Mouse (Mus musculus) layer of hippocampus, adult 2 months (tissue): ENCODE measurements around the gene Cks1b. TPM values are rescaled to one million over a fixed set of nuclear protein-coding genes. Genes with fewer than 3 reads are reported as not detected.

Source experiments
- DNase-seq, 2 experiments: peaks; one replicate each; pipeline ENCODE4 v3.0.0; 2022; ENCODE audit warnings: low spot score in 2 of 2
- H3K27ac ChIP-seq: fragments of 200-600 bp; 2 replicates; pipeline ENCODE4 v1.8.1; 2022
- H3K4me3 ChIP-seq: fragments of 200-600 bp; 2 replicates; pipeline ENCODE4 v1.8.1; 2022; ENCODE audit warnings: mild to moderate bottlenecking
- CTCF ChIP-seq: fragments of 200-600 bp; conservative IDR thresholded peaks from 2 replicates; pipeline ENCODE4 v1.8.1; 2022; ENCODE audit warnings: antibody characterized with exemption, mild to moderate bottlenecking, moderate library complexity
- total RNA-seq, 2 experiments: library from RNA; stranded (reverse); gene quantifications; 2 replicates each; pipeline ENCODE4 v1.2.3; 2021

Cks1b gene
- total RNA-seq, 2 experiments from 2014 or later = 1.4 to 2.7 TPM

DNA sequence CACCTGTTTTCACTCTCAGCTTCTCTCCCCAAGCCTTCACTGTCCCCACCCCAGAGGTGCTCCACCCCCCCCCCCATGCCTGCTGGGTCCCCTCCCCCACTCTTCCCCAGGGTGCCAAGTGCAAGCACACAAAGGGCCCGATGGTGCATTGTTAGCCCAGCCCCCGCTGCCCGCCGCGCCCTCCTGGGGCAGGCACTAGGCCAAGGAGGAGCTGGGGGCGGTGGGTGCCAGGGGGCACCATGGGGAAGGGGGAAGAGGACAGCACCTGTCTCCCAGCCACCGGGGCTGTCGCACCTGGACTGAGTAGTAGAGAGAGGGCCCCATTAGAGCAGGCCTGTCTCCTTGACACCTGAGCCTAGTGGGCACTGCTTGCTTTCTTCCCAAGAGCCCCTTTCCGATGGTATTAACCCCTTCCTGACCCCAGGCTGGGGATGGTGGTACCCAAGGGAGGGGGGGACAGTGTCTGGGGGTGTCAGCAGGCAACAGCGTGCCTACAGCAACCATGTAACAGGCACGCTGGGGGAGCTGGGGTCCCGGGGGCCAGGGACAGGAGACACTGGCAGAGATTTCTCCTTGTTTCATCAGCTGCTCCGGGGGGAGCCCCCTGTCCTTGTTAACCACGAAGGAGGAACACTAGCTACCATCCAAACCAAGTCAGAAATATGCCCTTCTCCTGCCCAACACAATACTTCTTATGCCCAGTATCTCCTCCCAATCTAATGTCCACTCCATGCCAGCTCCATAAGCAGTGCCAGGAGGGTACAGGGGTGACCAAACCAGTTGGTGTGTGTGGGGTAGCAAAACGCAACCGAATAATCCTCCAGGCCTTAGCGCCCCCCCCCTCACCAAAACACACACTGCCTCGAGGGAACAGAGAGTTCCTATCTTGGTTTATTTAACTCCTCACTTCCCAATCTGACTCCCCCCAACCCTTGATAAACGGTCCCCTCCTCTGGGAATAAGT is 27.2 kb downstream of the Cks1b start:
- H3K27ac ChIP-seq = peak overlapping the region; percentile 92
- no peak for TF ChIP-seq CTCF
- H3K4me3 ChIP-seq = peak overlapping the region; percentile 66
- DNase-seq = no peak

DNA sequence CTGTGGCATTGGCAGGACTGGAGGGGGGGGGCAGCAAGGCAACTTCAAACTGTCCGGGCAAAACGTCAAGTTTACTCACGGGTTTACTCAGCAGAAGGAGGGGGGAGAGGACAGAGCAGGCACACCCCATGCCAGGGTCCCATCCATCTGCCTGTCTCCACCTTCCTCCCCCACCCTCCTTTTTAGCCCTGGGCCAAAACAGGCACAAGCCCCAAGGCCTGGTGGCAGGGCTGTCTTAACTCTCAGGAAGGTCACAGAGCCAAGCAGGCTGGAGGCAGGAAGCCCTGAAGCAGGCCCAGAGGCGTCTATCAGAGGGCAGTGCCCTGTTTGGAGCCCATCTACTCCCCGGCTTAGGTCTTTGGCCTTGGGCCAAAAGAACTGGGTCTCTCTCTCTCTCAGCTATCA is 28.1 kb downstream of the Cks1b start:
- Histone ChIP-seq H3K4me3 (no peak overlapping the region; the same call in 1 of the 2 replicates), H3K27ac (peak overlapping the region; percentile 92)
- TF ChIP-seq CTCF = no peak
- DNase-seq = no peak

DNA sequence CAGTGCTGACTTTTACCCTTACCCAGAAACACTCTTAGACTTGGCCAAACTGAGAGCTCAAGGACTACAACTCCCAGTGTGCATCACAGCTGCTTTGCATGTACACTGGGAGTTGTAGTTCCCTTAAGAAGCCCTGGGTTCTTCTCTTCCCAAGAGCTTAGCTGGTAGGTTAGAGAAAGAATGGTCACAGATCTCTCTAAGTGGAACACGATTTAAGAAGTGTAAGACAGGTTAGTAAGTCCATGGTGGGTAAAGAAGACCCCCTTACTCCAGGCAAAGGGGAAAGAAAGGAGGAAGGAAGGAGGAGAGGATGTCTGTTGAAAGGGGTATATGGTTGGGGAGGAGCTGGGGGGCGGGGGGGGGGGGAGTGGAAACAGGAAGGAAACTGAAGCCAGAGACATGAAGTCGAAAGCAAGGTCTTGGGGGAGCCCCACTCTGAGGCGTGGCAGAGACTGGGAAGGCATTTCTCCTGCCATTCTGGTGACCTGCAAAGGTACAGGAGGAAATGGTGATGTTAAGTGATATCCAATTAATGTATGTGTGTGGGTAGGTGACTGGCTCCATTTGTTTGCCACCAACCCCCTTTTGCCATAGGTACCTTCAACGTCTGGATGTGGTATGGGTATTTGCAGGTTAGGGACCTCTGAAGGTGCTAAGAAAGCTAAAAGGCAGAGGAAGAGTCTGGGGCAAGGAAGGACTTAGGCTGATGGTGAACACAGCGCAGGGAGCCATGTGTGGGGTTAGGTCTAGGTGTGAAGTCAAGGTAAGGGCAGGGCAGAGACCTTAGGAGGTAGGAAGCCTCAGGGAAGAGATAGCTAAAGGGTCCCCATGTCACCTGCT is 29.1 kb downstream of the Cks1b start:
- peak overlapping the region; percentile 92 for H3K27ac ChIP-seq
- no peak overlapping the region for H3K4me3 ChIP-seq
- TF ChIP-seq CTCF = no peak
- DNase-seq = no peak

DNA sequence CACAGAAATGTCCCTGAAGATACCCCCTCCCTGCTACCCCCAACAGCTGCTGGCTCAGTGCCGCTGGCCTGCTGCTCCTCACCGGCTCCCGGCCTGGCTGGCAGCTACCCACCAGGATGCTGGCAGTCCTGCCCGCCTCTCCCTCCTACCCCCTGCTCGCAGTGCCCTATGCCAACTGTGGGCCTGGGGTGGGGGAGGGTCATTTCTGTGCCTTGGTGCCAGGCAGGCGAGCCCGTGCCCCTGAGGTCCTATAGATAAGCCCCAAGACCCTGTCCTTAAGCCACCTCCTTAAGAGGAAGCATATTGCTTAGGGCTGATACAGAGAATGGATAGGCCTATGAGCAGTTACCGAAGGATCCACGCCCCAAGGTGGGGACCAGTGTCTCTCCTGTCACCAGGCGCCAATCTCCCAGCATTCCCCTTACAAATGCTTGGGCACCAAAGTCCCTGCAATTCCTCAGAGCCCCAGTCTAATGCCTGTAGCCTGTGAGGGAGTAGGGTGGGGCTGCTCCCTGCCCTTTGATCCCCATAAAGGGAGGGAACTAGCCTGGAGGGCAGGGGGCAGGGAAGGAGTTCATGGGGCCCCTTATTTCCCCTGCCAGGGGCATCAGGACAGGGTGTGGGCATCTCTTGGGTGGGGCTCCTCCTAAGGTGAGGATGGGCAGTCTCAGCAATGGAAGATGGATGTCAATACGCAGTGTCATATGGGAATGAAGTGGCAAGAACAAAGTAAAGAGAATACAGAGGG is 29.9 kb downstream of the Cks1b start:
- peak; percentile 55 to 61 for DNase-seq
- Histone ChIP-seq H3K4me3 (no peak overlapping the region), H3K27ac (peak overlapping the region; percentile 75)
- no peak for TF ChIP-seq CTCF

DNA sequence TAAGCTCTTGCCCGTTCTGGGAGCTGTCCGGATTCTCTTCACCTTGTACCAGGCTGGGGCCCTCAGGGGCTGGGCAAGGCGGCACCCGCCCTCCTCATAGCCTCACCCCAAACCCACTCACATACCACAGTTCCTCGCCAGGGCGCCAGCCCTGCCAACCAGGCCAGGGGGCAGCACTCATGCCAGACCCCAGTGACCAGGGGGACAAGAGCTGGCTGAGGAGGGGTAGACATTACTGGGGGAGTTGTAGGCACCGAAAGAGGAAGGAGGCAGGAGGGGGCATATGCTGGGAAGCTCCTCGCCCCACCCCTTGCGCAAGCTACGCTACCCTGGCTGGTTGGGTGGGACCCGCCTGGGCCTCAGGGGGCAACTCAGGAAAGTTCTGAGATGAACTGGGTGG is 30.6 kb downstream of the Cks1b start:
- peak overlapping the region; percentile 75 for H3K27ac ChIP-seq
- TF ChIP-seq CTCF = no peak
- DNase-seq = no peak

DNA sequence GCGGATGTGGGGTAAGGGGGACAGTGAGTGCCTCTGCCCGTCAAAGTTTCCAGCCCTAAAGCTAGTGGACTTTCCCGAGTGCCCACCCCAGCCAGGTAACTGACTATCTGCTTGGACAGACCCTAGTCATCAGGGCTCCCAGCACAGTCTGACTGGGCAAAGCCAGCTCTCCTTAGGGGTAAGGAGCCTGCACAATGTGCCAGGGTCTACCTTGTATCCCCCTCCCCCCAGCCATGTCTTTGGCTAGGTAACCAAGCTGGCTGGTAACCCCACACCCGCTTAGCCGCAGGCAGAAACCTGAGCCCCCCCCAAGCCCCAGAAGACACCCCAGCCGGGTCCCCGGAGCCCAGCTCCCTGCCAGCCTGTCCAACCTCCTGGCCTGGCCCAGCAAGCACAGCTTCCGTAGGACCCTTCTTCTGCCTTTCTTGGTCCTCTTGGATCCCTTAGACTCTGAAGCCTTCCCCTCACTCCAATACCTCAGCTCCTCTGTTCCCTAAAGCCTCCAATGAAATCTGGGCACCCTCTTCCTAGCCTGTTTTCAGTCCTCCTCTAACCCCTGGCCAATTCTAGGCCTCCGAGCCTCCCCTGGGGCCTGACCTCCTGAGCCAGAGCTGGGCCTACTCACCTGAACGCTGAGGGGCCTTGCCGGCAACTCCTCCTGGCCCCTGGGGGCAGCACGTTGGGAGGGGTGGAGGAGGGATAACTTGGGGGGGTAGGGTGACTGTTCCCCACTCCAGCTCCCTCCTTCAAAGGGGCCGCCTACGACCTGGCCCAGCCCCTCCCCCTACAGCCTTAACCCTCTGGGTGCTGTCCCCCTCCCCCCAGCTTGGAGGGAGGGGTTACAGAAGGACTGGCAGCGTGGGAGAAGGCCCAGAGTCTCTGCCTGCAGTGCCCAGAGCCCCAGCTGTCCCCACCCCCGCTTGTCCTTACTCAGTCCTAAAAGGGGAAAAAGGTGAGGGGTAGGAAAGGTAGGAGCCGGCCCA is 31.5 kb downstream of the Cks1b start:
- Histone ChIP-seq H3K4me3 (no peak overlapping the region), H3K27ac (0 out of 2 replicates have a peak overlapping the region, but pooled peaks have one; percentile 75)
- DNase-seq = no peak
- TF ChIP-seq CTCF = no peak

More for the DNA sequence above, 30.6 kb downstream of the Cks1b start:
- no peak overlapping the region for H3K4me3 ChIP-seq

GRCm38 (mm10) chr3:89385451-89385850 is 32.7 kb downstream of the Cks1b start:
- no peak for DNase-seq
- no peak overlapping the region for H3K27ac ChIP-seq
- H3K4me3 ChIP-seq = no peak overlapping the region
- no peak for TF ChIP-seq CTCF

DNA sequence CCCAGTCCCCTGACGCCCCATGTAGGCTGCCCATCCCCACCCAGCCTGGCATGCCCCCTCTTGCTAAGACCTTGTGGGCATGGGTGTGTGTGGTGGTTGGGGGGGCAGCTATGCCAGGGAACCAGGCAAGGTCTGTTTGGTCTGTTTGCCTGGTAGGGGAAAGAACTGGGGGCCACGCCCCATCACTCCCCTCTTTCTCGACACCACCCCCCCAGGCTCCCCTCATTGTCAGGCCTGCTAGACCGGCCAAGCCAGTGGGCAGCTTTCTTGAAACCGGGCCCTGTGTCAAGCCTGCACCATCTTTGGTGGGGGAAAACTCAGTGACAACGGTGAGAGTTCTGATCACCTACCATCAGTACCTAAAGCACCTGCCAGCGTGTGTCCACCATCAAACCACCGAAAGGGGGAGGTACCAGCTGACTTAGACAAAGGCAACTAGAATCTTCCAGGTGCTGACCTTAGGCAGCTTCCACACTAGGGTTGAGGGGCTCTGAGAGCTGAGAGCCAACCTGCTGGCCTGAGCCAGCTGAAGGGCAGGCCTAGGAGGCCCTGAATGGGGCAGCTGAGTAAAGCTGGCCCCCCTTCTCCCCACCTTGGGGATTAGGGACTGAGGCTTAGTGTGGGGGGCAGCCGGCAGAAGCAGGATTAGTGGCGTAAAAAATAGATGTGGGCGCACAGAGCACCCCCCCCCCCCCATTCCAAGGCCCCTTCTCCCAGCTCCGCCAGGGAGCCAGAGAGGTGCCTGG is 33.7 kb downstream of the Cks1b start:
- Histone ChIP-seq H3K4me3 (no peak overlapping the region), H3K27ac (no peak overlapping the region)
- TF ChIP-seq CTCF = no peak
- no peak for DNase-seq

DNA sequence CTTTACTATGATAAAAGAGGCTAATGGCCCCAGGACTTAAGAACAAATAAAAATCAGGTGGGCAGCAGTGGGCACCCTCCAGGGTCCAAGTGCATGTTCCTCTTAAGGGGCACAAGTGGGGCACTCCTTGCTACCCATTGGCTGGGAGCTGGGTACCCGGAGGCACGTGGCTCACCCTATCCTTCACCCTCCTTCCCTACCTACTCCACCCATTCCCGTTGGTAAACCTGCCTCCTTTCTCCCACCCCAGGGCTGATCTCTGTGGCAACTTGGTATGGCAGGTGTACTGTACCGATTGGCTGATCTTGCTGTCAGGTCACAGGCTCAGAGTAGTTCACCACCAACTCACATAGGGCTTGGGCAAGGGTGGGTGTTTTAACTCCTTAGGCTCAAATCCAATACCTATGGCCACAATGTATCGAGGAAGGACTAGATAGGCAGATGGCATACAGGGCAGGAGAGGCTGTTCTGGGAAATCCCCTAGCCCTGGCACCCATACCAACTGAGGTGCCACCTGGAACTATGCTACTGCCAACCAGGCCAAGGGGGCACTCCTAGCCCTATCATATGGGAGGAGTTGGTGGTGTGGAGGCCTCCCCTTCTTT is 34.4 kb downstream of the Cks1b start:
- no peak for TF ChIP-seq CTCF
- no peak overlapping the region for H3K27ac ChIP-seq
- DNase-seq = no peak

GRCm38 (mm10) chr3:89382950-89383349 is 35.2 kb downstream of the Cks1b start:
- TF ChIP-seq CTCF = no peak
- Histone ChIP-seq H3K27ac (no peak overlapping the region), H3K4me3 (no peak overlapping the region)
- DNase-seq = no peak

More for the DNA sequence above, 34.4 kb downstream of the Cks1b start:
- no peak overlapping the region for H3K4me3 ChIP-seq
